Mouse (Mus musculus) left cerebral cortex, adult 9 months (tissue): ENCODE measurements around the gene Gjb2.
A peak's percentile ranks its signal among the peaks of the same experiment; 100 is the strongest.

ENCODE experiments used
- DNase-seq, 2 experiments: peaks; one replicate each; pipeline ENCODE4 v3.0.0; 2022; ENCODE audit warnings: low spot score in 2 of 2

The Gjb2 gene

GRCm38 (mm10) chr14:57066053-57066452, 38.4 kb downstream of the Gjb2 start:
- no peak for DNase-seq

- DNase-seq = peak in 1 of 2 experiments; percentile 81
Measured at GRCm38 (mm10) chr14:57060052-57060451, 44.5 kb downstream of the Gjb2 start.

GRCm38 (mm10) chr14:57057563-57058321, 46.8 kb downstream of the Gjb2 start, which contains the start of gene Gja3:
TSS of gene Gja3 (minus strand) at chr14:57058100.
- peak in 1 of 2 experiments; percentile 10 for DNase-seq

GRCm38 (mm10) chr14:57057204-57057562, 47.3 kb downstream of the Gjb2 start:
- no peak for DNase-seq

GRCm38 (mm10) chr14:57052713-57053112, 51.8 kb downstream of the Gjb2 start:
- DNase-seq = no peak
